10 mouse cellular contexts compared by ENCODE assay signal in genomic region chr5:112411514-112412335, GRCm38 (mm10). TPM values are rescaled to one million over a fixed set of nuclear protein-coding genes. Genes with fewer than 3 reads are reported as not detected.
DNase-seq lines count a peak whose midpoint lies in the region; ATAC-seq and TF ChIP-seq lines count a peak whose summit lies in the region.
"Had no signal": no experiment of that assay in that cellular context is flagged by ENCODE, and none has a peak within 500 bp of the region (broad histone marks: within the 10 kb centered on the region; RNA-seq: fewer than 3 reads in every experiment).

No protein-coding gene starts in this region.

- 0 out of 2 replicates have a peak, but pooled peaks cover 7% of the 10 kb centered on the region for H3K27me3 ChIP-seq in limb, embryonic 11.5 days (ENCODE audit: control insufficient read depth, insufficient read depth, low read length)
- H3K27me3 ChIP-seq in limb, embryonic 10.5 days (ENCODE audit: low read depth, poor library complexity, severe bottlenecking): peaks cover 27% of the 10 kb centered on the region; the same call in 1 of the 2 replicates
- H3K27me3 ChIP-seq in forebrain, embryonic 15.5 days: no peaks in the 10 kb centered on the region
- no peaks in the 10 kb centered on the region for H3K27me3 ChIP-seq in cerebellum, adult 2 months (ENCODE audit: control insufficient read depth, insufficient read depth, low read length)

- no peak overlapping the region for H3K4me2 ChIP-seq in limb, embryonic 11.5 days (ENCODE audit: low read depth, severe bottlenecking)
- H3K4me2 ChIP-seq in forebrain, embryonic 15.5 days (replicated peaks): peak overlapping the region; percentile 31
- H3K4me2 ChIP-seq: liver, embryonic 13.5 days had no signal

- no peaks in the 10 kb centered on the region for H3K36me3 ChIP-seq in limb, embryonic 11.5 days (ENCODE audit: control insufficient read depth, insufficient read depth, low read length)
- H3K36me3 ChIP-seq in limb, embryonic 10.5 days: no peaks in the 10 kb centered on the region
- no peaks in the 10 kb centered on the region for H3K36me3 ChIP-seq in forebrain, embryonic 15.5 days
- H3K36me3 ChIP-seq: liver, embryonic 13.5 days had no signal

- no peak for TF ChIP-seq POLR2A in cerebellum, adult 2 months (IDR thresholded peaks at IDR 0.05; ENCODE audit: borderline replicate concordance, insufficient read depth, low read length)

- H3K4me1 ChIP-seq in limb, embryonic 11.5 days (ENCODE audit: control insufficient read depth, insufficient read depth, low read length): 0 out of 2 replicates have a peak, but pooled peaks cover 3% of the 10 kb centered on the region
- peaks cover 16% of the 10 kb centered on the region for H3K4me1 ChIP-seq in limb, embryonic 10.5 days
- H3K4me1 ChIP-seq in forebrain, embryonic 15.5 days: peaks cover 29% of the 10 kb centered on the region
- no peaks in the 10 kb centered on the region for H3K4me1 ChIP-seq in cerebellum, adult 2 months (ENCODE audit: control insufficient read depth, insufficient read depth, low read length)
- H3K4me1 ChIP-seq: liver, embryonic 13.5 days had no signal

- H3K4me3 ChIP-seq in limb, embryonic 11.5 days (ENCODE audit: low read depth, low read length): no peak overlapping the region
- H3K4me3 ChIP-seq in limb, embryonic 10.5 days: no peak overlapping the region
- no peak overlapping the region for H3K4me3 ChIP-seq in forebrain, embryonic 15.5 days
- no peak overlapping the region for H3K4me3 ChIP-seq in cerebellum, adult 2 months (replicated peaks; ENCODE audit: insufficient read depth, low read depth, low read length)
- H3K4me3 ChIP-seq: liver, embryonic 13.5 days had no signal

- DNase-seq in limb, embryonic 11.5 days (ENCODE audit: low spot score): peak; percentile 51
- no peak for DNase-seq in limb, embryonic 10.5 days (ENCODE audit: low spot score)
- DNase-seq in mesoderm, embryonic 11.5 days (ENCODE audit: low read depth, low spot score): peak; percentile 80
- peak; percentile 43 for DNase-seq in right cerebral cortex, postnatal 4 days
- no peak for DNase-seq in cerebellum, adult 8-10 months
- no peak for DNase-seq in cerebellum, adult 2 months
- DNase-seq: liver, embryonic 13.5 days had no signal

- TF ChIP-seq CTCF in cerebellum, adult 2 months (IDR thresholded peaks at IDR 0.05; ENCODE audit: borderline replicate concordance, insufficient read depth, low read depth, low read length): no peak

- no peaks in the 10 kb centered on the region for H3K9me3 ChIP-seq in limb, embryonic 11.5 days (ENCODE audit: control insufficient read depth, low read length)
- H3K9me3 ChIP-seq in limb, embryonic 10.5 days (replicated peaks): no peaks in the 10 kb centered on the region
- H3K9me3 ChIP-seq in forebrain, embryonic 15.5 days: no peaks in the 10 kb centered on the region
- H3K9me3 ChIP-seq: liver, embryonic 13.5 days had no signal

- no peak overlapping the region for H3K9ac ChIP-seq in limb, embryonic 11.5 days (ENCODE audit: low read length)
- H3K9ac ChIP-seq in forebrain, embryonic 15.5 days (replicated peaks): peak overlapping the region; percentile 34
- H3K9ac ChIP-seq: liver, embryonic 13.5 days had no signal

- ATAC-seq in limb, embryonic 11.5 days (ENCODE audit: insufficient number of reproducible peaks, low FRiP score, low TSS enrichment, low read depth): no peak
- peak; percentile 81 for ATAC-seq in forebrain, embryonic 15.5 days (replicated peaks)
- ATAC-seq in erythroid progenitor cell, adult 5-6 weeks (replicated peaks; ENCODE audit: low FRiP score, poor library complexity, severe bottlenecking): no peak

- no peak overlapping the region for H3K27ac ChIP-seq in limb, embryonic 11.5 days (replicated peaks; ENCODE audit: low read depth, low read length)
- no peak overlapping the region for H3K27ac ChIP-seq in limb, embryonic 10.5 days
- peak overlapping the region; percentile 81 for H3K27ac ChIP-seq in forebrain, embryonic 15.5 days (replicated peaks)
- no peak overlapping the region for H3K27ac ChIP-seq in cerebellum, adult 2 months (ENCODE audit: insufficient read depth, low read length)
- H3K27ac ChIP-seq: liver, embryonic 13.5 days had no signal

- WGBS in limb, embryonic 11.5 days: 11% methylated on average over 19 of the region's 19 CpGs
- 12% methylated on average over 19 of the region's 19 CpGs for WGBS in limb, embryonic 10.5 days
- WGBS in forebrain, embryonic 15.5 days: 12% methylated on average over 19 of the region's 19 CpGs
- 32% methylated on average over 19 of the region's 19 CpGs for WGBS in cerebellum, adult 2 months

RNA-seq across cellular contexts. Expression of gene Asphd2, which starts 17.1 kb away (rescaled TPM):
- polyA plus RNA-seq in limb, embryonic 11.5 days (2014; fragmentation: Nextera tagmentation; extraction: Ambion mirVana): 26.1 and 27.1 TPM in 2 replicates
- polyA plus RNA-seq in limb, embryonic 10.5 days (2016; fragmentation: Nextera tagmentation; extraction: Ambion mirVana): 22.0 and 23.6 TPM in 2 replicates
- 81.7 and 91.9 TPM in 2 replicates for polyA plus RNA-seq in forebrain, embryonic 15.5 days (2015; fragmentation: Nextera tagmentation; extraction: Ambion mirVana)
- not detected in 2 replicates for total RNA-seq in erythroid progenitor cell, adult 5-6 weeks (2015; ENCODE audit: low replicate concordance)
- total RNA-seq in erythroid progenitor cell, adult 5-6 weeks (2017; ENCODE audit: low replicate concordance): not detected in 2 replicates
- 87.9 and 92.7 TPM in 2 replicates for polyA plus RNA-seq in cerebellum, adult 2 months (2012; rRNA removed)

RNA-seq across cellular contexts. Expression of gene Gm6588, which starts 37.5 kb away (rescaled TPM):
- not detected in 2 replicates for polyA plus RNA-seq in limb, embryonic 11.5 days (2014; fragmentation: Nextera tagmentation; extraction: Ambion mirVana)
- polyA plus RNA-seq in limb, embryonic 10.5 days (2016; fragmentation: Nextera tagmentation; extraction: Ambion mirVana): not detected in 2 replicates
- 0.84 and 1.0 TPM in 2 replicates for polyA plus RNA-seq in forebrain, embryonic 15.5 days (2015; fragmentation: Nextera tagmentation; extraction: Ambion mirVana)
- total RNA-seq in erythroid progenitor cell, adult 5-6 weeks (2015; ENCODE audit: low replicate concordance): not detected in 2 replicates
- total RNA-seq in erythroid progenitor cell, adult 5-6 weeks (2017; ENCODE audit: low replicate concordance): not detected in 2 replicates
- not detected in 2 replicates for polyA plus RNA-seq in cerebellum, adult 2 months (2012; rRNA removed)
- total RNA-seq: MEL had no signal
- polyA plus RNA-seq: liver, embryonic 13.5 days had no signal

RNA-seq across cellular contexts. Expression of gene Gm6583, which starts 55.9 kb away (rescaled TPM):
- polyA plus RNA-seq in limb, embryonic 11.5 days (2014; fragmentation: Nextera tagmentation; extraction: Ambion mirVana): 0.12 and 0.27 TPM in 2 replicates
- polyA plus RNA-seq in limb, embryonic 10.5 days (2016; fragmentation: Nextera tagmentation; extraction: Ambion mirVana): 0.14 and 0.25 TPM in 2 replicates
- 0.08 and 0.27 TPM in 2 replicates for polyA plus RNA-seq in forebrain, embryonic 15.5 days (2015; fragmentation: Nextera tagmentation; extraction: Ambion mirVana)
- not detected in 2 replicates for total RNA-seq in erythroid progenitor cell, adult 5-6 weeks (2015; ENCODE audit: low replicate concordance)
- total RNA-seq in erythroid progenitor cell, adult 5-6 weeks (2017; ENCODE audit: low replicate concordance): not detected in 2 replicates
- polyA plus RNA-seq in cerebellum, adult 2 months (2012; rRNA removed): not detected in 2 replicates

Comparison
In these comparisons a context has a peak if more than half of its experiments do, and no peak if none do; other contexts are left out.
1. DNase-seq: peak in limb, embryonic 11.5 days (single experiment), mesoderm, embryonic 11.5 days (single experiment) and right cerebral cortex, postnatal 4 days (single experiment); none in limb, embryonic 10.5 days (single experiment), cerebellum, adult 8-10 months (single experiment) and cerebellum, adult 2 months (0 of 2).